Mouse (Mus musculus) lung, adult 2 months (tissue): Measurements from ENCODE around the gene Ttll3.

ENCODE experiments used
- CTCF ChIP-seq: fragments of 200-500 bp; IDR thresholded peaks from 2 replicates; pipeline ENCODE4 v1.5.1; 2011; ENCODE audit warnings: mild to moderate bottlenecking, low read length, control low read depth; ENCODE audit not compliant: insufficient read depth
- POLR2A ChIP-seq: fragments of 200-500 bp; IDR thresholded peaks from 2 replicates; pipeline ENCODE4 v1.6.1; 2011; ENCODE audit warnings: low read depth, mild to moderate bottlenecking, control low read depth, low read length, borderline replicate concordance; ENCODE audit errors: extremely low read depth

- TF ChIP-seq CTCF (no peak), POLR2A (no peak)
Measured at GRCm38 (mm10) chr6:113426696-113427095, 37.6 kb downstream of the Ttll3 start.
